Mouse (Mus musculus): Measurements from ENCODE around the gene Cfap97d2. TPM values are rescaled to one million over a fixed set of nuclear protein-coding genes. Genes with fewer than 3 reads are reported as not detected.

Gene Cfap97d2
- 0.05 and 0.42 TPM in 2 replicates for polyA plus RNA-seq (2015; fragmentation: Nextera tagmentation; extraction: Ambion mirVana)

DNA sequence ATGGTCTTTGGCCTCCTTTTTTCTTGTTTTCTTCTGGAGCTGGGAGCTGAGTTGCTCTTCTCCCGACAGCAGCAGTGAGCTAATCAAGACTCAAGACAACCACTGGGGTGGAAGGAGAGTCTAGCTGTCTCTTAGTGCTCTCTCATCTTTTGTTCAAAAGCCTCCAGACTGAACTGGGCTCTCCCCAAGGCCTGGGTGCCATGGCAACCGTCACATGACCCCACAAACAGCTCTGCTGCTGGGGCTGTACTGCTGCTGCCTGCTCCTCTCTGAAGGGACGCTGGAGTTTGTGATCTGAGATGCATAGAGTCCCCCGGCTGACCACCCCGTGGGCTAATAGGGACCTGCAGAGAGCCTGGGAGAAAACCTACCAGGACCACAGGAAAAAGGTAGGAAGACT is at the start of gene Cfap97d2:
Cfap97d2 (plus strand) TSS at position 222 of the 400 bp plus-strand sequence.
- Histone ChIP-seq H3K4me3 (replicated peaks; ENCODE audit: low read length) (no peak within 1 kb of the TSS), H3K36me3 (ENCODE audit: control insufficient read depth, insufficient read depth, low read length) (no peaks in the 10 kb centered on the region), H3K9me3 (replicated peaks; ENCODE audit: control insufficient read depth, low read length) (no peaks in the 10 kb centered on the region), H3K4me1 (ENCODE audit: control insufficient read depth, insufficient read depth, low read length) (peaks cover 9% of the 10 kb centered on the region), H3K27me3 (ENCODE audit: control insufficient read depth, insufficient read depth, low read length) (no peaks in the 10 kb centered on the region), H3K9ac (ENCODE audit: low read length) (no peak within 1 kb of the TSS), H3K4me2 (ENCODE audit: low read depth, low read length) (no peak within 1 kb of the TSS), H3K27ac (ENCODE audit: low read length) (no peak within 1 kb of the TSS)
- 17% methylated on average over 5 of the region's 5 CpGs for WGBS
- peak; percentile 62; the same call in 1 of the 2 replicates for ATAC-seq (ENCODE audit: insufficient read depth, low FRiP score)

DNA sequence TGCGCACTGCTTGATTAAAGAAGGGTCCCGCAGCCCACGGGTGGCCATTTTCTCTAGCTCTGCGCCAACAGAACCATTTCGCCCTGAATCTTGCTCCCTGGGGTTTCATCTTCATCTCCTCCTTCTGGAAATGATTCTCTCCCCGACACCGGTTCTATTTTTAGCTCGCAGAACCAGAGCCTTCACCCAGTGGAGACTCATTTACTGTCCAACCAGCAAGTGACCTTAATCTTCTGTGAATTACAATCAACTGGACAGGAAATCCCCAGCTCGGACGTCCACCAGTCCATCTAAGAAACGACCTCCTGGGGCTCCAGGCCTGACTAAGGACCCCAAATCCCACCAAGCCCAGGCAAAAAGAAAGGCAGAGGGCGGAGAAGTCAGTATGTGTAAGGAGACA is 48.2 kb upstream of the Cfap97d2 start:
- ATAC-seq (ENCODE audit: insufficient read depth, low FRiP score), result no peak
- Histone ChIP-seq H3K36me3 (ENCODE audit: control insufficient read depth, insufficient read depth, low read length) (no peaks in the 10 kb centered on the region), H3K27ac (ENCODE audit: low read length) (no peak overlapping the region), H3K4me1 (ENCODE audit: control insufficient read depth, insufficient read depth, low read length) (peaks cover under 1% of the 10 kb centered on the region; the same call in 1 of the 2 replicates), H3K9ac (ENCODE audit: low read length) (no peak overlapping the region), H3K27me3 (ENCODE audit: control insufficient read depth, insufficient read depth, low read length) (no peaks in the 10 kb centered on the region), H3K4me2 (ENCODE audit: low read depth, low read length) (no peak overlapping the region), H3K9me3 (replicated peaks; ENCODE audit: control insufficient read depth, low read length) (no peaks in the 10 kb centered on the region), H3K4me3 (replicated peaks; ENCODE audit: low read length) (no peak overlapping the region)
- WGBS, result 76% methylated on average over 12 of the region's 12 CpGs

DNA sequence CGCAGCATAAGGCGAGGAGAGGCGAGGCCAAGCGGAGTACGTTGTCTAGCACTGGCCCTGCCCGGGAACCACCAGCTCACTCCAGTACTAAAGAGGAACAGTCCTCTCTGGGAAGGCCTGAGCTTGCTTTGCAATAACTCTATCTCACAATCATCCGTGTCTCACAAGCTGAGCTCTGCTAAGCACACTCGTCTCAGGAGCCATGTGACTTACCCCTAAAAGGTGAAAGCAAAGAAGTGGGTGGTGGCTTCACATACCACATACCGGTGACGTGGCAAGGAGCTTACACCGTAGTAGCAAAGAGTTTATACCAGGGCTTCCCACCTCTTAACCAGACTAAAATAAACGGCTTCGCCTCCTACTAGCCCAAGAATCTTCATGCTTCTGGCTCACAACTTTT is 45.4 kb upstream of the Cfap97d2 start:
- H3K27me3 ChIP-seq (ENCODE audit: control insufficient read depth, insufficient read depth, low read length), result no peaks in the 10 kb centered on the region
- H3K36me3 ChIP-seq (ENCODE audit: control insufficient read depth, insufficient read depth, low read length), result no peaks in the 10 kb centered on the region
- no peaks in the 10 kb centered on the region for H3K9me3 ChIP-seq (replicated peaks; ENCODE audit: control insufficient read depth, low read length)
- H3K4me2 ChIP-seq (ENCODE audit: low read depth, low read length), result no peak overlapping the region
- peak overlapping the region; percentile 1; the same call in 1 of the 2 replicates for H3K9ac ChIP-seq (ENCODE audit: low read length)
- no peak overlapping the region for H3K27ac ChIP-seq (ENCODE audit: low read length)
- no peak overlapping the region for H3K4me3 ChIP-seq (replicated peaks; ENCODE audit: low read length)
- no peak for ATAC-seq (ENCODE audit: insufficient read depth, low FRiP score)
- WGBS, result 70% methylated on average over 13 of the region's 13 CpGs
- peaks cover 6% of the 10 kb centered on the region; the same call in 1 of the 2 replicates for H3K4me1 ChIP-seq (ENCODE audit: control insufficient read depth, insufficient read depth, low read length)

DNA sequence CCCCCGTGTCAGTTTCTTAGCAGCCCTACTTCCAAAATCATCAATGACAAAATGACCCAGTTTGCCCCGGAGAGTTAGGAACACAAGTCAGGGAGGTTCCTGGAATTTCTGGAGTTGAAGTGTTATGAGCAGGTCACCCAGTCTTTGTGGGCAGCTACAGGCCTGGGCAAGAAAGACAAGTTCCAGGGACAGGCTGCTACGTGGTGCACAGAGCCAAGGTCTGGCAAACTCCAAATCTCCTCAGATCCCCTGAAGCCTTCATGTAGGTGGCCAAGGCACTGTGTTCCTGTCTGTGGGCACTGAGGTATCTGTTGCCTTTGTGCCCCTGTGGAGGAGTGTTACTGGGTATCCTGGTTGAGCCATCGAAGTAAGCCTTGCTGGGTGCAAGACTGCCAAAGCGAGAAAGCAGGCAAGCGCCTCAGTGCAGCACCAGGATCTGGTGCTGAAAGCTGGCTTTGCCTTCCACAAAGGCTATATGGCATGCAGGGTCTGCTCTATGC is 40.9 kb upstream of the Cfap97d2 start:
- Histone ChIP-seq H3K36me3 (ENCODE audit: control insufficient read depth, insufficient read depth, low read length) (no peaks in the 10 kb centered on the region; the same call in 1 of the 2 replicates), H3K4me2 (ENCODE audit: low read depth, low read length) (no peak overlapping the region), H3K27ac (ENCODE audit: low read length) (peak overlapping the region; percentile 25; the same call in 1 of the 2 replicates), H3K4me3 (replicated peaks; ENCODE audit: low read length) (no peak overlapping the region), H3K9me3 (replicated peaks; ENCODE audit: control insufficient read depth, low read length) (no peaks in the 10 kb centered on the region), H3K4me1 (ENCODE audit: control insufficient read depth, insufficient read depth, low read length) (peaks cover 34% of the 10 kb centered on the region), H3K9ac (ENCODE audit: low read length) (no peak overlapping the region), H3K27me3 (ENCODE audit: control insufficient read depth, insufficient read depth, low read length) (no peaks in the 10 kb centered on the region)
- WGBS, result 77% methylated on average over 6 of the region's 6 CpGs
- ATAC-seq (ENCODE audit: insufficient read depth, low FRiP score), result no peak

DNA sequence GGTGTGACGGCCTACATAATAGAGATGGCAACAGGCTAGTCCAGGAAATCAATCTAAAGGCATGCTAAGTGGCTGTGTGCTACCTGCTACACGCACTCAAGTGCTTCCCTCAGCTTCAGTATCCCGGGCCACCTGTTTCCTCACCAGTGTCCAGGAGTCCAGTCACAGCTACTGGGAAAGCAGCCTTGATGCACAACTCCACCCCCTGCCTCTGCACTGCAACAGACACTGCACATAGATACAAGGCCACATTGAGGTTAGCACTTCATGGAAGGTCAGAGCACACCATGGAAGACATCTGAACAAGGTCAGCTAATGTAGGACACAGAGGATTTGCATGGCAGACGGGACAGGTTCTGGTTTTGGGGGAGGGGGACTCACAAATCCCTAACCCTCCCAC is 40.2 kb upstream of the Cfap97d2 start:
- Histone ChIP-seq H3K27me3 (ENCODE audit: control insufficient read depth, insufficient read depth, low read length) (no peaks in the 10 kb centered on the region), H3K4me2 (ENCODE audit: low read depth, low read length) (no peak overlapping the region), H3K36me3 (ENCODE audit: control insufficient read depth, insufficient read depth, low read length) (no peaks in the 10 kb centered on the region; the same call in 1 of the 2 replicates), H3K9me3 (replicated peaks; ENCODE audit: control insufficient read depth, low read length) (no peaks in the 10 kb centered on the region), H3K4me1 (ENCODE audit: control insufficient read depth, insufficient read depth, low read length) (peaks cover 34% of the 10 kb centered on the region), H3K9ac (ENCODE audit: low read length) (peak overlapping the region; percentile 5; the same call in 1 of the 2 replicates), H3K27ac (ENCODE audit: low read length) (0 out of 2 replicates have a peak overlapping the region, but pooled peaks have one; percentile 2), H3K4me3 (replicated peaks; ENCODE audit: low read length) (no peak overlapping the region)
- no peak for ATAC-seq (ENCODE audit: insufficient read depth, low FRiP score)
- WGBS, result 75% methylated on average over 4 of the region's 4 CpGs

DNA sequence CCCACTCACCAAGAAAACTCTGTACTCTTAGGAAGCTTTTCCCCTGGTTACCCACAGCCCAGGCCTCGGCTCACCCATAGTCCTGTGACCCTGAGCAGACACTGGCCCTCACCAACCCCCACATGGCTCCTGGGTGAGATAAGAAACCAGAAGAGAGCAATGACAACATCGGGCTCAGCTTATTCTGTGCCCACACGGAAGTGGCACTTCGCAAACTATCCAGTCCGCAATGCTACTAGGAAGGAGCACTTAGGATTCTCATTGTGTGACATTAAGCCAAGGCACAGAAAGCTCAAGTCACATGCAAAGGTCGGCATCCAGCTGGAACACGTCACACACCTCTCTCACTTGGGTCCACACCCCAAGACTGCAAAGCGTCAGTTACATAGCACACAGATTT is 39.7 kb upstream of the Cfap97d2 start:
- no peak overlapping the region for H3K4me3 ChIP-seq (replicated peaks; ENCODE audit: low read length)
- no peak overlapping the region for H3K4me2 ChIP-seq (ENCODE audit: low read depth, low read length)
- H3K9me3 ChIP-seq (replicated peaks; ENCODE audit: control insufficient read depth, low read length), result no peaks in the 10 kb centered on the region
- peaks cover 36% of the 10 kb centered on the region for H3K4me1 ChIP-seq (ENCODE audit: control insufficient read depth, insufficient read depth, low read length)
- peak overlapping the region; percentile 5; the same call in 1 of the 2 replicates for H3K9ac ChIP-seq (ENCODE audit: low read length)
- no peaks in the 10 kb centered on the region; the same call in 1 of the 2 replicates for H3K36me3 ChIP-seq (ENCODE audit: control insufficient read depth, insufficient read depth, low read length)
- 0 out of 2 replicates have a peak overlapping the region, but pooled peaks have one; percentile 2 for H3K27ac ChIP-seq (ENCODE audit: low read length)
- no peak for ATAC-seq (ENCODE audit: insufficient read depth, low FRiP score)
- H3K27me3 ChIP-seq (ENCODE audit: control insufficient read depth, insufficient read depth, low read length), result no peaks in the 10 kb centered on the region
- WGBS, result 54% methylated on average over 8 of the region's 8 CpGs

DNA sequence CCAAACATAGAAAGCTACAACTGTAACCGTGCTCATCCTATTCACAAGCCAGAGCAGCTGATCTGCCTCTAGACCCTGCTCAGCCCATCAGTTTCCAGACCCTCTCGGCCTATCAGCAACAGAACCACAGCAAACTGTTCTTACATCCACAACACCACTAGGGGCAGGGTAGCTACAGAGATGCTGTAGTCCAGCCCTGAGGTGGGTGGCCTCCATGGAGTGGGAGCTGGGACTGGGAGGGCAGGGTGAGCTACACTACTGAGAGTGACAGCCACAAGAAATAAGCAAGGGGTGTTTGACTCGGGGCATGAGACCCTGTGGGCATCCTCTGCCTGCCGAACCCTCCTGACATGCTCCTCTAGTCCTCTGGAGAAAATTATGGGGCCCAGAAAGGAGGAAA is 37.8 kb upstream of the Cfap97d2 start:
- peak; percentile 45; the same call in 1 of the 2 replicates for ATAC-seq (ENCODE audit: insufficient read depth, low FRiP score)
- Histone ChIP-seq H3K4me1 (ENCODE audit: control insufficient read depth, insufficient read depth, low read length) (peaks cover 42% of the 10 kb centered on the region), H3K4me2 (ENCODE audit: low read depth, low read length) (no peak overlapping the region), H3K36me3 (ENCODE audit: control insufficient read depth, insufficient read depth, low read length) (no peaks in the 10 kb centered on the region; the same call in 1 of the 2 replicates), H3K9me3 (replicated peaks; ENCODE audit: control insufficient read depth, low read length) (no peaks in the 10 kb centered on the region), H3K9ac (ENCODE audit: low read length) (0 out of 2 replicates have a peak overlapping the region, but pooled peaks have one; percentile 34), H3K27me3 (ENCODE audit: control insufficient read depth, insufficient read depth, low read length) (no peaks in the 10 kb centered on the region), H3K4me3 (replicated peaks; ENCODE audit: low read length) (no peak overlapping the region), H3K27ac (ENCODE audit: low read length) (peak overlapping the region; percentile 92)
- WGBS, result 54% methylated on average over 4 of the region's 4 CpGs

DNA sequence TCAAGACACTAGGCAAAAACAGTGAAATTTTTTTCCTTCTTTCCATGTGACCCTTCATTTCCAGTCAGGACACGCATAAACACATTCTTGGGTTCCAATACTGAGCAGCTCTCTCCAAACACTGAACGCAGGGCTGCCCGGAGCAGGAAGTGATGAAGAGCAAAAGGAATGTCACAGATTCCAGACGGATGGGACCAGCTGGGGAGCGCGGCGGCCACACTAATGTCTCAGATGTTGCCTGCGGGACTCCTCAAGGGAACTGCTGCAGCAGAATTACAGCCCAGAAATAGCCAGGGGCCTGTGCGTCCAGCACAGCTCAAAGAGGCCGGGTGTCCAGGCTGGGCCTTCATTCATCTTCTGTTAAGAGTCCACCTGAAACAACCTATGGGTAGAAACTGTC is 37.3 kb upstream of the Cfap97d2 start:
- no peak overlapping the region for H3K4me3 ChIP-seq (replicated peaks; ENCODE audit: low read length)
- no peaks in the 10 kb centered on the region for H3K27me3 ChIP-seq (ENCODE audit: control insufficient read depth, insufficient read depth, low read length)
- H3K4me1 ChIP-seq (ENCODE audit: control insufficient read depth, insufficient read depth, low read length), result peaks cover 42% of the 10 kb centered on the region
- peak overlapping the region; percentile 40 for H3K9ac ChIP-seq (ENCODE audit: low read length)
- ATAC-seq (ENCODE audit: insufficient read depth, low FRiP score), result peak; percentile 79
- H3K27ac ChIP-seq (ENCODE audit: low read length), result peak overlapping the region; percentile 92
- H3K4me2 ChIP-seq (ENCODE audit: low read depth, low read length), result no peak overlapping the region
- H3K36me3 ChIP-seq (ENCODE audit: control insufficient read depth, insufficient read depth, low read length), result no peaks in the 10 kb centered on the region; the same call in 1 of the 2 replicates
- H3K9me3 ChIP-seq (replicated peaks; ENCODE audit: control insufficient read depth, low read length), result no peaks in the 10 kb centered on the region
- WGBS, result 25% methylated on average over 10 of the region's 10 CpGs

DNA sequence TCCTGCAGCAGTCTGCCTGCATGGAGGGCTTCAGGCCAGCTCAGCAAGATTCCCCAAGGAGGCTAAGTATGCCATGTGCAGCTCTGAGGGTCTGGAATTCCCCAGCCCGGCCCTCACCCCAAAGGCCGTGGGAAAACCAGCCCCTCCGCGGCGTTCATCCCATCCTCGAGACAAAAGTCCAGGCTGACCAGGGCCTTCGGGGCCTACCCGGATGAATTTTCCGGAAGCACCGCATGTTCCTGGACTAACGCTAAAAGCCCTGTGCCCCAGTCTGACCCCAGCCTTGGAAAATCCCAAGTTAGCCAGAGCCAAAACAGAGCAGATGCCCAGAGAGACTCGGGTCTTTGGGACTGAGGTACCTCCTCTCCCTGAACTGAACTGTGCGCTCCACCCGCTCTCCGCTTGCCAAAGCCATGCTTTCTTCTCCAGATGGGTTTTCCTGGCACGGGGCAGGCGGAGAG is 35.6 kb upstream of the Cfap97d2 start:
- ATAC-seq (ENCODE audit: insufficient read depth, low FRiP score), result no peak
- WGBS, result 74% methylated on average over 17 of the region's 17 CpGs

More for the DNA sequence above, 35.6 kb upstream of the Cfap97d2 start:
- peak overlapping the region; percentile 45 for H3K27ac ChIP-seq (ENCODE audit: low read length)
- H3K4me2 ChIP-seq (ENCODE audit: low read depth, low read length), result no peak overlapping the region
- no peaks in the 10 kb centered on the region for H3K27me3 ChIP-seq (ENCODE audit: control insufficient read depth, insufficient read depth, low read length)
- peaks cover 44% of the 10 kb centered on the region for H3K4me1 ChIP-seq (ENCODE audit: control insufficient read depth, insufficient read depth, low read length)
- 0 out of 2 replicates have a peak overlapping the region, but pooled peaks have one; percentile 7 for H3K9ac ChIP-seq (ENCODE audit: low read length)
- H3K9me3 ChIP-seq (replicated peaks; ENCODE audit: control insufficient read depth, low read length), result no peaks in the 10 kb centered on the region
- no peaks in the 10 kb centered on the region; the same call in 1 of the 2 replicates for H3K36me3 ChIP-seq (ENCODE audit: control insufficient read depth, insufficient read depth, low read length)
- H3K4me3 ChIP-seq (replicated peaks; ENCODE audit: low read length), result no peak overlapping the region

All from stomach, embryonic 16.5 days (tissue).